Mouse (Mus musculus) MEL (cell line): ENCODE measurements around the gene Rnf217. TPM values are rescaled to one million over a fixed set of nuclear protein-coding genes. Genes with fewer than 3 reads are reported as not detected.

Experiments used
- DNase-seq: peaks from one replicate; pipeline ENCODE4 v3.0.0; 2011; ENCODE audit warnings: low read depth, low spot score
- H3K27ac ChIP-seq: 2 replicates; pipeline ENCODE4 v1.5.1; 2012; ENCODE audit warnings: low read depth, mild to moderate bottlenecking, control low read depth, low read length, moderate library complexity; ENCODE audit not compliant: control insufficient read depth
- H3K27me3 ChIP-seq, 2 experiments: fragments of 150-350 bp in 1 of 2; sonication (generic) in 1 of 2; 2 replicates each; pipeline ENCODE4 v1.6.1; 2012; ENCODE audit warnings: low read length in 2 of 2, mild to moderate bottlenecking in 2 of 2, improper control_type of control experiment in 1 of 2, moderate library complexity in 1 of 2; ENCODE audit not compliant: insufficient read depth in 2 of 2, control insufficient read depth in 1 of 2
- H3K36me3 ChIP-seq, 2 experiments: 2 replicates each; pipeline ENCODE4 v1.6.1; 2012 to 2014; ENCODE audit warnings: low read length in 2 of 2, improper control_type of control experiment in 1 of 2, inconsistent platforms in 1 of 2, mild to moderate bottlenecking in 1 of 2; ENCODE audit not compliant: insufficient read depth in 2 of 2, control insufficient read depth in 1 of 2
- H3K4me1 ChIP-seq, 2 experiments: fragments of 150-350 bp in 1 of 2; sonication (generic) in 1 of 2; 2 replicates each; pipeline ENCODE4 v1.6.1; 2012; ENCODE audit warnings: low read length in 2 of 2, improper control_type of control experiment in 1 of 2, mild to moderate bottlenecking in 1 of 2; ENCODE audit not compliant: insufficient read depth in 2 of 2, control insufficient read depth in 1 of 2
- H3K4me3 ChIP-seq, 2 experiments: fragments of 150-350 bp in 1 of 2; sonication (generic) in 1 of 2; 2 replicates each; pipeline ENCODE4 v1.5.1; 2012; ENCODE audit warnings: low read depth in 2 of 2, low read length in 2 of 2, mild to moderate bottlenecking in 2 of 2, moderate library complexity in 2 of 2, control low read depth in 1 of 2, improper control_type of control experiment in 1 of 2; ENCODE audit not compliant: control insufficient read depth in 1 of 2, insufficient read depth in 1 of 2
- H3K79me2 ChIP-seq: 2 replicates; pipeline ENCODE4 v1.6.1; 2012; ENCODE audit warnings: mild to moderate bottlenecking, low read length, moderate library complexity; ENCODE audit not compliant: control insufficient read depth, poor library complexity, insufficient read depth
- H3K9ac ChIP-seq: 2 replicates; pipeline ENCODE4 v1.6.1; 2012; ENCODE audit warnings: low read depth, mild to moderate bottlenecking, control low read depth, low read length, moderate library complexity; ENCODE audit not compliant: control insufficient read depth, poor library complexity, severe bottlenecking
- H3K9me3 ChIP-seq: fragments of 150-350 bp; sonication (generic); replicated peaks from 2 replicates; pipeline ENCODE4 v1.6.1; 2012; ENCODE audit warnings: mild to moderate bottlenecking, low read length, improper control_type of control experiment, moderate library complexity; ENCODE audit not compliant: insufficient read depth
- BHLHE40 ChIP-seq: IDR thresholded peaks from 2 replicates; pipeline ENCODE4 v1.6.1; 2012; ENCODE audit warnings: low read depth, mild to moderate bottlenecking, inconsistent platforms, low read length, improper control_type of control experiment, borderline replicate concordance
- CHD1 ChIP-seq: IDR thresholded peaks from 2 replicates; pipeline ENCODE4 v1.6.1; 2012; ENCODE audit warnings: low read depth, mild to moderate bottlenecking, inconsistent platforms, low read length, improper control_type of control experiment
- CTCF ChIP-seq, 3 experiments: IDR thresholded peaks in 2 of 3; conservative IDR thresholded peaks in 1 of 3; 2 replicates each; pipeline ENCODE4 v1.5.1; 2011 to 2012; ENCODE audit warnings: low read length in 3 of 3, low read depth in 2 of 3, mild to moderate bottlenecking in 2 of 3, improper control_type of control experiment in 1 of 3, inconsistent platforms in 1 of 3, mixed read lengths in 1 of 3, moderate library complexity in 1 of 3; ENCODE audit not compliant: control insufficient read depth in 1 of 3, insufficient read depth in 1 of 3, poor library complexity in 1 of 3, severe bottlenecking in 1 of 3
- E2F4 ChIP-seq: IDR thresholded peaks from 2 replicates; pipeline ENCODE4 v1.6.1; 2011; ENCODE audit warnings: low read depth, low read length, improper control_type of control experiment, borderline replicate concordance
- EP300 ChIP-seq, 2 experiments: IDR thresholded peaks; 2 replicates each; pipeline ENCODE4 v1.6.1; 2011; ENCODE audit warnings: improper control_type of control experiment in 2 of 2, low read length in 2 of 2, low read depth in 1 of 2, mild to moderate bottlenecking in 1 of 2
- ETS1 ChIP-seq: IDR thresholded peaks from 2 replicates; pipeline ENCODE4 v1.6.1; 2012; ENCODE audit warnings: low read depth, mild to moderate bottlenecking, inconsistent platforms, low read length, improper control_type of control experiment, moderate library complexity
- GABPA ChIP-seq: IDR thresholded peaks from 2 replicates; pipeline ENCODE4 v1.6.1; 2012; ENCODE audit warnings: low read depth, mild to moderate bottlenecking, inconsistent platforms, low read length, improper control_type of control experiment, moderate library complexity
- GATA1 ChIP-seq: IDR thresholded peaks from 2 replicates; pipeline ENCODE4 v1.6.1; 2011; ENCODE audit warnings: low read depth, low read length, improper control_type of control experiment
- JUND ChIP-seq: IDR thresholded peaks from 2 replicates; pipeline ENCODE4 v1.6.1; 2011; ENCODE audit warnings: low read depth, mild to moderate bottlenecking, improper control_type of control experiment, low read length
- KAT2A ChIP-seq: conservative IDR thresholded peaks from 2 replicates; pipeline ENCODE4 v1.6.1; 2012; ENCODE audit warnings: low read depth, low read length, improper control_type of control experiment, inconsistent platforms
- MAZ ChIP-seq: IDR thresholded peaks from 2 replicates; pipeline ENCODE4 v1.6.1; 2012; ENCODE audit warnings: low read depth, mild to moderate bottlenecking, inconsistent platforms, low read length, improper control_type of control experiment
- MEF2A ChIP-seq: IDR thresholded peaks from 2 replicates; pipeline ENCODE4 v1.6.1; 2014; ENCODE audit warnings: low read depth, mild to moderate bottlenecking, inconsistent platforms, low read length, improper control_type of control experiment; ENCODE audit not compliant: poor library complexity, insufficient replicate concordance, severe bottlenecking; ENCODE audit errors: extremely low read depth
- MXI1 ChIP-seq: IDR thresholded peaks from 2 replicates; pipeline ENCODE4 v1.6.1; 2011; ENCODE audit warnings: mild to moderate bottlenecking, low read depth, low read length, improper control_type of control experiment
- MYC ChIP-seq: IDR thresholded peaks from 2 replicates; pipeline ENCODE4 v1.6.1; 2011; ENCODE audit warnings: low read depth, mild to moderate bottlenecking, low read length, improper control_type of control experiment, moderate library complexity
- NELFE ChIP-seq: IDR thresholded peaks from 2 replicates; pipeline ENCODE4 v1.6.1; 2011; ENCODE audit warnings: low read depth, low read length, improper control_type of control experiment
- NRF1 ChIP-seq: IDR thresholded peaks from 2 replicates; pipeline ENCODE4 v1.6.1; 2014; ENCODE audit warnings: low read depth, mild to moderate bottlenecking, inconsistent platforms, low read length, improper control_type of control experiment, moderate library complexity; ENCODE audit not compliant: poor library complexity, insufficient read depth, severe bottlenecking
- POLR2A ChIP-seq, 2 experiments: IDR thresholded peaks; 2 replicates each; pipeline ENCODE4 v1.6.1; 2011 to 2012; ENCODE audit warnings: low read length in 2 of 2, mild to moderate bottlenecking in 2 of 2, control low read depth in 1 of 2, improper control_type of control experiment in 1 of 2, low read depth in 1 of 2, moderate library complexity in 1 of 2; ENCODE audit not compliant: control insufficient read depth in 1 of 2, insufficient read depth in 1 of 2, poor library complexity in 1 of 2
- RAD21 ChIP-seq: IDR thresholded peaks from 2 replicates; pipeline ENCODE4 v1.6.1; 2011; ENCODE audit warnings: mild to moderate bottlenecking, low read depth, low read length, improper control_type of control experiment
- TBP ChIP-seq: IDR thresholded peaks from 2 replicates; pipeline ENCODE4 v1.8.0; 2011; ENCODE audit warnings: low read depth, low read length, improper control_type of control experiment
- USF1 ChIP-seq: IDR thresholded peaks from 2 replicates; pipeline ENCODE4 v1.6.1; 2014; ENCODE audit warnings: low read depth, mild to moderate bottlenecking, inconsistent platforms, low read length, improper control_type of control experiment, moderate library complexity
- polyA plus RNA-seq, 2 experiments: library from polyadenylated mRNA; stranded (reverse) in 1 of 2; unstranded in 1 of 2; fragments of >175 nt in 1 of 2; fragments of >200 nt in 1 of 2; gene quantifications; 2 replicates each; pipeline versions ENCODE4 v1.2.1 to v1.2.4; 2012; ENCODE audit warnings: low replicate concordance in 2 of 2, low read depth in 1 of 2; ENCODE audit not compliant: insufficient read length in 2 of 2, insufficient read depth in 1 of 2, missing spikeins in 1 of 2
- total RNA-seq: library from RNA; depleted of rRNA; stranded (reverse); fragments of 300-350 nt; gene quantifications from 2 replicates; pipeline ENCODE4 v1.2.3, GENCODE M21; 2012

The Rnf217 gene
- total and polyA plus RNA-seq, 3 experiments, result not detected

- Histone ChIP-seq H3K4me1 (no peaks in the 10 kb centered on the region), H3K4me3 (no peak overlapping the region)
- DNase-seq, result no peak
Measured at GRCm38 (mm10) chr10:31504134-31504551, 104.8 kb downstream of the Rnf217 start.

GRCm38 (mm10) chr10:31503542-31504133 lies 105.3 kb downstream of the Rnf217 start:
- H3K4me3 ChIP-seq, result no peak overlapping the region
- no peaks in the 10 kb centered on the region for H3K27me3 ChIP-seq
- H3K36me3 ChIP-seq, result no peaks in the 10 kb centered on the region
- no peaks in the 10 kb centered on the region for H3K9me3 ChIP-seq
- H3K9ac ChIP-seq, result no peak overlapping the region
- no peak overlapping the region for H3K27ac ChIP-seq
- no peak for TF ChIP-seq CHD1
- no peak for TF ChIP-seq E2F4
- TF ChIP-seq NELFE, result no peak
- no peak for TF ChIP-seq GABPA
- TF ChIP-seq USF1, result no peak
- TF ChIP-seq MEF2A, result no peak
- TF ChIP-seq RAD21, result no peak
- TF ChIP-seq MXI1, result no peak
- TF ChIP-seq CTCF (IDR thresholded peaks at IDR 0.05 in 2 of 3, conservative IDR thresholded peaks at IDR 0.05 in 1 of 3; ENCODE audit: control insufficient read depth in 1 of 3, insufficient read depth in 1 of 3, low read depth in 2 of 3, low read length in 3 of 3, poor library complexity in 1 of 3, severe bottlenecking in 1 of 3), result no peak
- no peak for TF ChIP-seq MAZ
- TF ChIP-seq GATA1, result no peak
- TF ChIP-seq JUND, result no peak
- no peak for TF ChIP-seq KAT2A
- TF ChIP-seq MYC, result no peak
- TF ChIP-seq, all 39 proteins: peak for 0
- DNase-seq, result no peak
- no peaks in the 10 kb centered on the region for H3K4me1 ChIP-seq
- H3K79me2 ChIP-seq, result no peaks in the 10 kb centered on the region

More at GRCm38 (mm10) chr10:31504134-31504551, 104.8 kb downstream of the Rnf217 start:
- Histone ChIP-seq H3K79me2 (no peaks in the 10 kb centered on the region), H3K27me3 (no peaks in the 10 kb centered on the region), H3K9ac (no peak overlapping the region), H3K27ac (no peak overlapping the region), H3K9me3 (no peaks in the 10 kb centered on the region), H3K36me3 (no peaks in the 10 kb centered on the region)
- no peak for TF ChIP-seq POLR2A (IDR thresholded peaks at IDR 0.05; ENCODE audit: control insufficient read depth in 1 of 2, insufficient read depth in 1 of 2, low read depth in 1 of 2, low read length in 2 of 2, poor library complexity in 1 of 2)
- no peak for TF ChIP-seq EP300 (IDR thresholded peaks at IDR 0.05; ENCODE audit: low read depth in 1 of 2, low read length in 2 of 2)
- no peak for TF ChIP-seq ETS1
- TF ChIP-seq MAZ, result no peak
- no peak for TF ChIP-seq BHLHE40
- TF ChIP-seq NRF1, result no peak
- TF ChIP-seq TBP, result no peak
- TF ChIP-seq MYC, result no peak
